Mouse (Mus musculus) hindbrain, embryonic 13.5 days (tissue): Measurements from ENCODE around the gene Fam83e. TPM values are rescaled to one million over a fixed set of nuclear protein-coding genes. Genes with fewer than 3 reads are reported as not detected.

Experiments
- ATAC-seq: fragments of 200-750 bp; cut with Nextera tagmentation; 2 replicates; pipeline ENCODE4 v1.8.0; 2017; ENCODE audit warnings: moderate TSS enrichment; ENCODE audit not compliant: low FRiP score
- H3K27ac ChIP-seq: fragments of 300-500 bp; sonication (generic); 2 replicates; pipeline ENCODE4 v1.5.1; 2015; ENCODE audit warnings: inconsistent platforms, mild to moderate bottlenecking, moderate library complexity
- H3K27me3 ChIP-seq: fragments of 300-500 bp; sonication (generic); 2 replicates; pipeline ENCODE4 v1.6.1; 2015; ENCODE audit warnings: mild to moderate bottlenecking, inconsistent platforms
- H3K36me3 ChIP-seq: fragments of 300-500 bp; sonication (generic); 2 replicates; pipeline ENCODE4 v1.6.1; 2015; ENCODE audit warnings: mild to moderate bottlenecking, inconsistent platforms
- H3K4me1 ChIP-seq: fragments of 300-500 bp; sonication (generic); replicated peaks from 2 replicates; pipeline ENCODE4 v1.6.1; 2015; ENCODE audit warnings: inconsistent platforms
- H3K4me2 ChIP-seq: fragments of 300-500 bp; sonication (generic); 2 replicates; pipeline ENCODE4 v1.6.1; 2015; ENCODE audit warnings: inconsistent platforms, mild to moderate bottlenecking, moderate library complexity
- H3K4me3 ChIP-seq: fragments of 300-500 bp; sonication (generic); 2 replicates; pipeline ENCODE4 v1.5.1; 2015; ENCODE audit warnings: mild to moderate bottlenecking, inconsistent platforms
- H3K9ac ChIP-seq: fragments of 300-500 bp; sonication (generic); 2 replicates; pipeline ENCODE4 v1.6.1; 2015; ENCODE audit warnings: mild to moderate bottlenecking, inconsistent platforms
- H3K9me3 ChIP-seq: fragments of 300-500 bp; sonication (generic); 2 replicates; pipeline ENCODE4 v1.6.1; 2016; ENCODE audit warnings: inconsistent platforms
- WGBS: fragments of 180-500 bp; shearing (Covaris S2); methylation state at CpG from one replicate; pipeline ENCODE4 v1.1.7; 2015; 5-methylcytosine and 5-hydroxymethylcytosine counted together
- polyA plus RNA-seq: library from polyadenylated mRNA; unstranded; fragments of >200 nt; fragmentation: Nextera tagmentation; extraction: Ambion mirVana; gene quantifications from 2 replicates; pipeline ENCODE4 v1.2.1, GENCODE M21; 2015

The Fam83e gene
- polyA plus RNA-seq, result 0.48 and 0.83 TPM in 2 replicates

DNA sequence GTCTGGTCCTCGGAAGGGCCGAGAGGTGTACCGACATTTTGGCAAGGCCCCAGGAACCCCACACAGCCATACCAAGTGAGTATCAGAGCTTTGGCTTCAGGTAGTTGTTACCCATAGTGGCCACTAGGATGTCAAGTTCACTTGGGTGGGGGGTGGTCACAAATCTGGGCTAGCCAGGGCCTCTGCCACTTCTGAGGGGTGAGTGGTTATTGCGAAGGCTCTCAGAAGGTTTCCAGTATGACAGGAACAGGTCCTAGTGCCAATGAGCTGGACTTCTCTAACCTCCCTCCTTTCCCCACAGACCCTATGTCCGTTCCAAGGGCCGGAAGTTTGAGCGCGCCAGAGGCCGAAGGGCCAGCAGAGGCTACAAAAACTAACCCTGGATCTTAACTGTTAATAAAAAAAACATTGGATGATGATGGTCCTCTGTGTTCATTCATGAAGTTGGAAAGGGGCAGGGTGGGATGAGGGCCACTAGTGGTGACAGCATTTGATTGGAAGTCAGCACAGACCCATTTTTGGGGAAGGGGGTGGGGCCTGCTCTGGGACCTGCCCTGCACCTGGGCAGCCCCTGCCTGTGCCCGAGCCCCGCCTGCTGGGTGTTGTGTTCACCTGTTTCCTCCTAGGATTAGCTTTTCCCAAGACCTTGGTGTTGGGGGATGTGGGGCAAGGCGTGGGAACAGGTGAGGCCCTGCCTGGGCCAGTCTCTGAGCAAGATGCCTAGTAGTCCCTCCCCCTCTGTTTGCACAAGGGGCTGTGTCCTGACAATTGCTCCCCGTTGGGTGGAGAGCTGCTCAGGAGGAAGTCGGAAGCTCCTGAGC lies at the start of gene Fam83e:
Gene Fam83e, plus strand, starts transcription at position 800 of the 821 bp plus-strand sequence.
- no peaks in the 10 kb centered on the region for H3K27me3 ChIP-seq

DNA sequence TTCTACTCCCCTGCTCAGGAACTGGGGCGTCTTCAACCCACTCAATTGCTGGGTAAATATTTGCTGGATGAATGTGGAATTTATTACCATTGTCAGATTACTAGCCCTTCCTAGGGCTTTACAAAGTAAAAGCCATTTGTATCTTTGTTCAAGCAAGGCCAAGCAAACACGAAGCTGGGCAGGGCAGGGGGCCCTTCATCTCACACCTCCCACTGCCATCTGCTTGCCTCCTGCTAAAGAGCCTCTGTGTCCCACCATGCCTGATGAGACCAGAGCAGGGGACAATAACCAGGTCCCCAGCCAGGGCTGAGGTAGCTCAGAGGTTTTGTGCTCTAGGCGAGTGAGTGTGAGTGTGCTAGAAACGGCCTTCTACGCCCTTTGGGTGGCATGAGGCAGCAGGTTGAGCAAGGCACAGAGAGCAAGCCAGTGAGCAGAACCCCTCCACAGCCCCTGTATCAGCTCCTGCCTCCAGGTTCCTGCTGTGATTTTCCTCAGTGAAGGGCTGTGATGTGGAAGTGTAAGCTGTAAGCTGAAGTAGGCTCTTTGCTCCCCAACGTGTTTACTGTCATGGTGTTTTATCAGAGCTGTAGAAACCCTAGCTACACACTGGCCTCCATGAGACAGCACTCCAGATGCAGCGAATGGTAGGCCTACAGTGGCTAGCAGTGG lies 43.3 kb upstream of the Fam83e start:
- no peak for ATAC-seq
- WGBS, result 76% methylated on average over 7 of the region's 7 CpGs
- no peaks in the 10 kb centered on the region for H3K36me3 ChIP-seq

More for the DNA sequence above, at the start of gene Fam83e:
- Histone ChIP-seq H3K4me2 (no peak within 1 kb of the TSS), H3K27ac (peak within 1 kb of the TSS; percentile 23; the same call in 1 of the 2 replicates), H3K4me1 (peaks cover 48% of the 10 kb centered on the region), H3K36me3 (peaks cover 65% of the 10 kb centered on the region), H3K9me3 (no peaks in the 10 kb centered on the region), H3K9ac (peak within 1 kb of the TSS; percentile 96; the same call in 1 of the 2 replicates), H3K4me3 (no peak within 1 kb of the TSS)
- WGBS, result 83% methylated on average over 14 of the region's 14 CpGs
- no peak for ATAC-seq

DNA sequence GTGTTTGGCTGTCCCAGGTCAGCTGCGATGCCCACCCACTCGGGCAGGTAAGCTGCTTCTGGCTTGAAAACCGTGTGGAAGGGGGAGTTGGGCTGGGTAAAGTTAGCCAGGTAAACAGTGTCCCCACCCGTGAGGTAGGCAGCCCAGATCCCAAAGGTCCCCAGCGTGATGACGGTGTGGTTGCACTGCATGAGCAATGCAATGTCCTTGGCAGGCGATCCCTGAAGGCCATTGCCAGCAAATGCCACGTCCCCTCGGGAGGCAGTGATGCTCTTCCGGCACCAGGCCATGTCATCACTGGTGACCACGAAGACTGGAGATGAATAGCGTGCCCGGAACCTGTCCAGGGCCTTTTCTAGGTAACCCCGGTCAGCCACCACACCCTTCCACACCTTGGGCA lies 42.5 kb upstream of the Fam83e start:
- H3K9me3 ChIP-seq, result no peaks in the 10 kb centered on the region
- H3K36me3 ChIP-seq, result no peaks in the 10 kb centered on the region
- H3K4me3 ChIP-seq, result no peak overlapping the region
- H3K4me1 ChIP-seq, result peaks cover 12% of the 10 kb centered on the region; the same call in 1 of the 2 replicates
- H3K27me3 ChIP-seq, result no peaks in the 10 kb centered on the region
- ATAC-seq, result no peak
- no peak overlapping the region for H3K4me2 ChIP-seq
- H3K27ac ChIP-seq, result no peak overlapping the region
- WGBS, result 93% methylated on average over 14 of the region's 14 CpGs
- no peak overlapping the region for H3K9ac ChIP-seq

More for the DNA sequence above, 43.3 kb upstream of the Fam83e start:
- H3K4me3 ChIP-seq, result no peak overlapping the region
- H3K9ac ChIP-seq, result no peak overlapping the region
- no peaks in the 10 kb centered on the region for H3K27me3 ChIP-seq
- peaks cover 7% of the 10 kb centered on the region; the same call in 1 of the 2 replicates for H3K4me1 ChIP-seq
- H3K27ac ChIP-seq, result no peak overlapping the region
- no peak overlapping the region for H3K4me2 ChIP-seq
- H3K9me3 ChIP-seq, result no peaks in the 10 kb centered on the region

DNA sequence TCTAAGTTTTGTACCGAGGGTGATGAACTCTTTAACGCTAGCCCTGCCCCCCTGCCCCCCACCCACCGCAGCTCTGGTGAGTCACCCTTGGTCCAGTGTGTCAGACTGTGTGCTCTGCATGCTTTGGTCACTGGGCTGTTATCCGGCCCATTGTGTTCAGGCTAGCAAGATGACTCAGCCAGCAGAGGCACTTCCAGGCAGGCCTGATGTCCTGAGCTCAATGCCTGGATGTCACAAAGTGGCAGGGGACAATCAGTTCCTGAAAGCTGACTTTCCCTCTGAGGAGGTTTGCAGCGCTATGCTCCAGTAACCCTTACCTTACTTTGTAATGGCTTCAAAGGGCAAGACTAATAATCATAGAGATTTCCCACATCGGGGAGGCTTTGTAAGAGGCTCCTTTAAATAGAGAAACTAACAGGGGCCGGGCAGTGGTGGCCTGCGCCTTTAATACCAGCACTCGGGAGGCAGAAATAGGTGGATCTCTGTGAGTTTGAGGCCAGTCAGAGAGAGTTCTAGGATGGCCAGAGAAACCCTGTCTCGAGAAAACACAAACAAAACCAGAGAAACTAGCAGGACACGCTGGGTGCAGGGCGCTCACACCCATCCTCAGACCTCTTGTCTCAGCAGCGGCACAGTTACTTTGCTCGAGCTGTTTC lies 40.9 kb upstream of the Fam83e start:
- Histone ChIP-seq H3K4me3 (no peak overlapping the region), H3K9ac (no peak overlapping the region; the same call in 1 of the 2 replicates), H3K9me3 (no peaks in the 10 kb centered on the region), H3K27me3 (peaks cover 4% of the 10 kb centered on the region; the same call in 1 of the 2 replicates), H3K4me1 (peaks cover 12% of the 10 kb centered on the region; the same call in 1 of the 2 replicates), H3K27ac (no peak overlapping the region), H3K36me3 (no peaks in the 10 kb centered on the region), H3K4me2 (no peak overlapping the region)
- 69% methylated on average over 14 of the region's 14 CpGs for WGBS
- no peak for ATAC-seq

DNA sequence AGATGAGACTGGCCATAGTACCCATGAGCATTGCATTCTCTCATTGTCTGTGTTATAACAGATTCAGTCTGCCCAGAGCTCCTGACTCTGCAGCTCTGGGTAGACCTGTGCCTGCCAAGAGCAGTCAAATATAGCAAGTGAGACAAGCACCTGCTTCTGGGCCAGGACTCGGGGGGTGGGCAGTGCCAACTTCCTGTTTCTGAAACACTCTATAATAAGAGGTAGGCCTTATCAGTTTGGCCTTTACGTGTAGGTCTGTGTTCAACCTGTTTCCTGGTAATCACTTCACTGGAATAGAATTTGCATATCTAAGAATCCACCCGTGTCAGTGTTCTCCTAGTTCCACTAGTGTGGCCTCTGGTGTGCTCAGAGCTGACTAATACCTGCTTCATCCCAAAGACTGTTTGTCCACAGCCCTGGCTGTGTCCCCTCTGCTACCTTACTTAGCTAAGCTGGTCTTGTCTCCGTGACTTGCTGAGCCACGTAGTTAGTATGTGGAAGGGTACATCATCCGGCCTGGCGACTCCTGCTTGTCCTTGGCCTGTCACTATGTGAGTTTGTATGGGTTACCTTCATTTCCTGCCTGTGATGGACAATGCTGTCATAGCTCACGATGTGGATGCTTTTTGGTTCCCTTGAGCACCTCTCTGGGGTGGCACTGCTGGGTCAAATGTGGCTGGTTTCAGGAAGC lies 39.8 kb upstream of the Fam83e start:
- Histone ChIP-seq H3K36me3 (no peaks in the 10 kb centered on the region), H3K4me2 (no peak overlapping the region), H3K4me1 (peaks cover 22% of the 10 kb centered on the region; the same call in 1 of the 2 replicates), H3K27ac (no peak overlapping the region), H3K4me3 (no peak overlapping the region), H3K27me3 (peaks cover 7% of the 10 kb centered on the region; the same call in 1 of the 2 replicates), H3K9ac (no peak overlapping the region), H3K9me3 (no peaks in the 10 kb centered on the region)
- WGBS, result 91% methylated on average over 8 of the region's 8 CpGs
- ATAC-seq, result no peak

DNA sequence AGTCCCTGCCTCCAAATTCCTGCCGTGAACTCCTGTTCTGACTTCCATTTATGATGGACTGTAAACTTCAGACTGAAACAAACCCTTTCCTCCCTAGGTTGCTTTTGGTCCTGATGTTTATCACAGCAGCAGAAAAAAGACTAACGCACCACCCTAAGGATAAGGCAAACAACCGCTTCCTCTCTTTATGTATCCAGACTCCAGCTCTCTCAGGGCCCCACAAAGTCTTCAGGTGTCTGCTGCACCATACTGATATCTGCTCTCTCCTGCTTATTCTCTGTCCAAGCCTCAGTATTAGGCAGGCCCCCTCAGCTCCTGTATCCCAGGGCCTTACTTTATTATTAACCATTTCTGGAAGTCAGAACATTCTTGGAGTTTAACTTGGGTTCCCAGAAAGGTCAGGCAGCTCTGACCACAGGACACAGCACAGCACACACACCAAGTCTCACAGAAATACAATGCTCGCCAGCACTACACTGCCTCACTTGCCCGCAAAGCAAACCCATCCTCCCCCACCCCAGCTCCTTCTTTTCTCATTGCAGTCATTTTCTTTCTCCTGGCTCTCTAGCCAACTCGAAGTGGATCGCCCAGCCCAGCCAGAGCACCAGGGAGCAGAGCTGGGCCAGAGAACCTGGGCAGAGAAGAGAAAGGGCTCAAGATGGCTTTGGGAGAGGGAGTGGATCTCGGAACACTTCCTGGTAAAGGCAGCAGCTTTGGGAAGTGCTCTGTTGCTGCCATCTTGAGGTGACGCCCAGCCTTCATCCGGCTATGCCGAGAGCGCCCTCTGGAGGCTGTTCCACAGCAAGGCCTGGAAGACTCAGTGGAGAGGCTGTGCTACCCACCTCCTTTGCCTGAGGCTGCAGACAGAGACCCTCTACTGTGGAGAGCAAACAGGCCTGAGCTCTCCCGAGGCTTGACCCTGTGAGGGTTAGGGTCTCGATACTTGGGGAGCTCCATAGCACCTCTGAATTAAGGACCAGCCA lies 38.6 kb upstream of the Fam83e start:
- Histone ChIP-seq H3K27ac (peak overlapping the region; percentile 63), H3K9me3 (no peaks in the 10 kb centered on the region), H3K27me3 (peaks cover 11% of the 10 kb centered on the region), H3K4me2 (peak overlapping the region; percentile 44), H3K4me1 (peaks cover 27% of the 10 kb centered on the region; the same call in 1 of the 2 replicates), H3K36me3 (no peaks in the 10 kb centered on the region), H3K4me3 (no peak overlapping the region), H3K9ac (peak overlapping the region; percentile 65)
- WGBS, result 30% methylated on average over 14 of the region's 14 CpGs
- ATAC-seq, result peak; percentile 70

DNA sequence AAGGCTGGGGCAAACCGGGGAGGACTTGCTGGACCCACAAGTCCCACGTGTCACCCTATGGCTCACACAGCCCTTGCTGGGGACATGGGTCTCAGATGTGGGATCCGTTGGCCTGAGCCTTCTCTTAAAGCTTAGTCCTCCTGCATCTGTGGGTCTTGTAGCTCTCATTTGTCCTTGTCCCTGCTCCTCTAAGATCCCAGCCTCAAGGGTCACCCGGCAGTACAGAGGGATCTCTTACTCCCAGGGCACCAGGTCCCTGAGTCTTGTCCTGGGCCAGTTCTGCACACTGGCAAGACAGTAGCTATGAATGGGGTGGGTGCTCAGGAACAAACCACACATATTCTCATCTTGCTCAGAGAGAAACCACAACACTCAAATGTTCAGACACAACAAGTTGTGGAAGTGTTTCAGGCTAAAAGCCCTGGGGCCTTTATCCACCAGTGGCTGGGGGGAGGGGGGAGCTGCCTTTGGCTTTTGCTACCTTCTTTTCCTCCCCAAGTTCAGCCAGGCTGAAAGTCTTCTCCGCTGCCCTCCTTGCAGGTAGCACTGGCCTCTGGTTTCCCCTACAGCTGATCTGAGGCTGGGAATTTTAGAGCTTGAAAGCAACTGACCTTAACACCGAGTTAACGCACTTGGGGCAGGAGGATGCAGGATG lies 37.5 kb upstream of the Fam83e start, which contains the start of gene Ntn5:
Gene Ntn5, plus strand, starts transcription at position 627 of the 655 bp plus-strand sequence.
- Histone ChIP-seq H3K27me3 (peaks cover 11% of the 10 kb centered on the region), H3K4me2 (no peak within 1 kb of the TSS; the same call in 1 of the 2 replicates), H3K27ac (no peak within 1 kb of the TSS), H3K9me3 (no peaks in the 10 kb centered on the region), H3K4me1 (peaks cover 27% of the 10 kb centered on the region; the same call in 1 of the 2 replicates), H3K9ac (peak within 1 kb of the TSS; percentile 49; the same call in 1 of the 2 replicates), H3K4me3 (no peak within 1 kb of the TSS), H3K36me3 (no peaks in the 10 kb centered on the region)
- WGBS, result 71% methylated on average over 7 of the region's 7 CpGs
- ATAC-seq, result no peak

DNA sequence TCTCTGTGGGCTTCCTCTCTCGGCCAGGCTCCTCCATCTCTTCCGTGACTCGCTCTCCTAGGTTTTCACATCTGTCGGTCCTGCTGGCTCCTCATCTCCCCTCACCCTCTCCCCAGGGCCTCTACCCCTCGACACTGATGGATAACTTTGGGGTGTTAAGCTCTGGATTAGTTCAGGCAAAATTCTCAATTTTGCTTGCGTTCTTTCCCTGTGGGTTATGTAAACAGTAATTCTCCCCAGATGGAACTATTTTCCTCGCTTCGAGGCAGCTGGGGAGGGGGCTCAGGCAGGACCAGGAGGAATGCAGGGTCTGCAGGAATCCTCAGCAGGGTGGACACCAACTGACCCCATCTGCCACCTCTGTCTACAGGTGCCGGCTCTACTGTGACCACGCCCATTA lies 35.2 kb upstream of the Fam83e start:
- H3K4me2 ChIP-seq, result no peak overlapping the region
- WGBS, result 51% methylated on average over 10 of the region's 10 CpGs
- no peak for ATAC-seq
- no peaks in the 10 kb centered on the region for H3K36me3 ChIP-seq
- peaks cover 17% of the 10 kb centered on the region for H3K27me3 ChIP-seq
- no peak overlapping the region for H3K9ac ChIP-seq
- no peak overlapping the region for H3K4me3 ChIP-seq
- H3K4me1 ChIP-seq, result peaks cover 27% of the 10 kb centered on the region; the same call in 1 of the 2 replicates
- H3K9me3 ChIP-seq, result no peaks in the 10 kb centered on the region
- H3K27ac ChIP-seq, result no peak overlapping the region

DNA sequence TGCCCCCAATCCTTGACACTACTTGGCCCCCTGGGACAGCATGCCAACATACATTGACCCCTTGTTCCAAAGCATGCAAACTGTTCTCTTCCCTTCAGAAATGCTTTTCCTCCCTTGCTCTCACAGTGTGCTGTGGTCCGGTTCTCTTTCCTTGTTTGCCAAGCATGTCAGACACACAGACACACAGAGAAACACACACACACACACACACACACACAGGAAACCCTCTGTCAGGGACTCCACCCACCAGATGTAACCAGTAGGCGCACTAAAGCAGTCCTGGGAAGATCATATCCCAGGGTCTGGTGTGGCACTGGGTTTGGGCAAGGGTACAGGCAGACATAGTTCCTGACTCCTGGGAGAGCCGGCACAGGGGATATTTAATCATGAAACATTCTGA lies 34.2 kb upstream of the Fam83e start:
- H3K27ac ChIP-seq, result no peak overlapping the region
- ATAC-seq, result no peak
- H3K27me3 ChIP-seq, result peaks cover 24% of the 10 kb centered on the region
- H3K9me3 ChIP-seq, result no peaks in the 10 kb centered on the region
- H3K4me2 ChIP-seq, result no peak overlapping the region
- no peak overlapping the region for H3K9ac ChIP-seq
- H3K4me1 ChIP-seq, result peaks cover 27% of the 10 kb centered on the region; the same call in 1 of the 2 replicates
- whole genome bisulfite sequencing, result 64% methylated on average over 3 of the region's 3 CpGs
- H3K4me3 ChIP-seq, result no peak overlapping the region
- no peaks in the 10 kb centered on the region for H3K36me3 ChIP-seq

DNA sequence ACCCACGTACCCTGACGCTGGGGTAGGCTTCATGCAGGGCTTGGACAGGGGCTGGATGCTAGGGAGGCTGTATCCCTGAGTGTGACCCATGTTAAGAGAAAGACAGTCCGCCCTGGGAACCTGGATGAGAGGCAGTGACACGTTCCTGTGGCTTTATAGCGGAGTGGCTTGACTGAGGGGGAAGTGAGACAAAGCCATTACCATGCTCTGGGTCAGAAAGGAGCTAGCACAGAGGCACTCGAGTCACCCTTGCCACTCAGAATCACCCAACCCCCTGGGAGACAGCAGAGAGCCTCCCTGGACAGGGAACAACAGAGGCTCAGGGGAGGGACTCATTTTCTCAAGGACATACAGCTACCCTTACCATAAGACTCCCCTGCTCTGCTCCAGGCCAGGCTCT lies 31.9 kb upstream of the Fam83e start:
- Histone ChIP-seq H3K4me1 (peaks cover 15% of the 10 kb centered on the region; the same call in 1 of the 2 replicates), H3K27me3 (peaks cover 24% of the 10 kb centered on the region), H3K27ac (no peak overlapping the region), H3K36me3 (no peaks in the 10 kb centered on the region), H3K9ac (no peak overlapping the region), H3K4me2 (no peak overlapping the region), H3K9me3 (no peaks in the 10 kb centered on the region), H3K4me3 (no peak overlapping the region)
- ATAC-seq, result no peak
- 72% methylated on average over 6 of the region's 6 CpGs for WGBS
